Mouse (Mus musculus): Measurements from ENCODE around the gene Pofut1. TPM values are rescaled to one million over a fixed set of nuclear protein-coding genes. Genes with fewer than 3 reads are reported as not detected.
"Not testable (repeated sequence)": the region's sequence is repeated elsewhere in the genome, so short reads cannot be mapped to it uniquely, and the experiment has no call there.

Pofut1 gene
- total RNA-seq, 2 experiments from 2014 or later, result 21.8 to 25.0 TPM

- DNase-seq, result no peak
Observed at GRCm38 (mm10) chr2:153239021-153239859, 2.1 kb upstream of the Pofut1 start.

- DNase-seq, result no peak
Observed at GRCm38 (mm10) chr2:153239860-153240480, 1.4 kb upstream of the Pofut1 start.

- DNase-seq, result no peak
Observed at GRCm38 (mm10) chr2:153240701-153241235, 565 bp upstream of the Pofut1 start.

- no peak for DNase-seq
Observed at GRCm38 (mm10) chr2:153242156-153242555, 823 bp downstream of the Pofut1 start.

GRCm38 (mm10) chr2:153249751-153250150 lies 8.4 kb downstream of the Pofut1 start:
- no peak for DNase-seq

- no peak for DNase-seq
Observed at GRCm38 (mm10) chr2:153256604-153257003, 15.3 kb downstream of the Pofut1 start.

- no peak for DNase-seq
Observed at GRCm38 (mm10) chr2:153259030-153259863, 17.9 kb downstream of the Pofut1 start.

- no peak for DNase-seq
Observed at GRCm38 (mm10) chr2:153259864-153260674, 18.7 kb downstream of the Pofut1 start.

GRCm38 (mm10) chr2:153263053-153263452 lies 21.7 kb downstream of the Pofut1 start:
- no peak for DNase-seq

GRCm38 (mm10) chr2:153267331-153267730 lies 26.0 kb downstream of the Pofut1 start:
- no peak for DNase-seq

- DNase-seq, result not testable (repeated sequence)
Observed at GRCm38 (mm10) chr2:153270231-153270915, 29.0 kb downstream of the Pofut1 start.

- not testable (repeated sequence) for DNase-seq
Observed at GRCm38 (mm10) chr2:153274200-153274918, 33.0 kb downstream of the Pofut1 start.

- DNase-seq, result no peak
Observed at GRCm38 (mm10) chr2:153274919-153275247, 33.5 kb downstream of the Pofut1 start.

GRCm38 (mm10) chr2:153275577-153275976 lies 34.2 kb downstream of the Pofut1 start:
- not testable (repeated sequence) for DNase-seq

- no peak for DNase-seq
Observed at GRCm38 (mm10) chr2:153276440-153276839, 35.1 kb downstream of the Pofut1 start.

- DNase-seq, result not testable (repeated sequence)
Observed at GRCm38 (mm10) chr2:153276846-153277245, 35.5 kb downstream of the Pofut1 start.

GRCm38 (mm10) chr2:153278357-153278756 lies 37.0 kb downstream of the Pofut1 start:
- DNase-seq, result no peak

GRCm38 (mm10) chr2:153283919-153284318 lies 42.6 kb downstream of the Pofut1 start:
- no peak for DNase-seq

- no peak for DNase-seq
Observed at GRCm38 (mm10) chr2:153286524-153286923, 45.2 kb downstream of the Pofut1 start.

GRCm38 (mm10) chr2:153287835-153288234 lies 46.5 kb downstream of the Pofut1 start:
- peak; percentile 39 for DNase-seq
